Mouse (Mus musculus): ENCODE data around the gene Cst7. TPM values are rescaled to one million over a fixed set of nuclear protein-coding genes. Genes with fewer than 3 reads are reported as not detected.

Cst7 gene
- polyA plus RNA-seq (2014; fragmentation: Illumina TruSeq; extraction: RNeasy Lipid Tissue Mini Kit (QIAGEN cat#74804); ENCODE audit: low read depth, low replicate concordance) = not detected

DNA sequence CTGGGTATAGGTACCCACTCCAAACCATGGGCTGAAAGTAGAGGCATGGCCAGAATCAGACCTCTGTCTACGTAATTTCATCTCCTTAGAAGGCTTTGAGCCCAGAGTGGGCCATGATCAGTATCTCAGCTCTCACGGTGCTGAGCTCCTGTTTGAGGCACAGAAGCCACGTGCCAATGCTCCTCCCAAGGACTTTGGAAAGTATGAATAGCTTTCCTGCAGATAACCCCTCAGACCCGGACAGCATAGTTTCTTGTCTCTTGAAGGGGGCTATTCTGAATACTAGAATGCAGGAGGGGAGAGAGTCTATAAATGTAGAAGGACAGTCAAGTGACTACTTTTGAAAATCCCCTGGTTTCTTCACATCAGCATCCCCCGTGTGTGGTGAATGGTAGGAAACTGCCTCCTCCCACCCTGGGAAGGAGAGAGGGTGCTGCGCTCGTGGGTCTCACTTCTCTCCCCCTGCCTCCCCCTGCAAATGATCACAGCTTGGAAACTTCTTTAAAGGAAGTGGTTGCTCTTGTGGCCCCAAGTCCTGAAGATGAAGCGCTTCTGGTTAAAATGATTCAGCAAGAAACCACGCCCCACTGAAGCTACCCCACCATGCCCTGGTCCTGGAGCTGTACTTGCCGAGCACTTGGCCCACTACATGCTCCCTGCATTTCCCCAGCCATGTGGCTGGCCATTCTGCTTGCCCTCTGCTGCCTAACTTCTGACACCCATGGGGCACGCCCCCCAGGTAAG is at the start of gene Cst7:
TSS of gene Cst7 (plus strand) at position 569 of the 744 bp plus-strand sequence.

DNA sequence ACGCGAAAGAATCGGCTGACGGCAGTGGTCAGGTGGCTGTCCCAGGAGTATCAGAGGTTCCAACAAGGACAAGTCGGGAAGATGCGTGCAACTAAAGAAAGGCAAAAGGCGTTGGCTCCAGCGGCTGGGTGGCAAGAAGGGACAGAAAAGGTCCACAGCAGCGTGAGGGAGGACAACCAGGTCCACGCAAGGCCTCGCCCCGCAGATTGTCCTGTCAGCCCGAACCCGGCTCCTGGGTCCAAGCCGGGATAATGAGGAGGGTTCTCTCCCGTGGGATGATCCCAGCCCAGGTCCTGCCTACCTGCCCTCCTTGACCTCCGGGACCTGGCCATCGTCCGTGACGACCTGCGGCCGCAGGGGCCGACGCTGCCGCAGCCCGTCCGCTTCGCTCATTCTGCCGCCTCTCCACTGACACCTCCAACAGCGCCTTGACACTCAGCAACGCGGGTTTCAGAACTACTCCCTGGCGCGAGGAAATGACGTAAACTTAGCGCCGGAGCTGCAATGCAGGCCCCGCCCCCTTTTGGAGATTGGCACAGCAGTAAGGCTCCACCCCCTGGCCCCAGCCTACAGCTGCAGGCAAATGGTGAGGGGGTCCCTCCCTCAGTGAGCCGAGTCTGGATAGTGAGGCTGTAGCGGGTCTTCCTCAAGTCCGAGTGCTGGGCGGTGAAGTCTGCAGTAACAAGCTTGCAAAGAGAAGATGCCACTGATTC is 38.0 kb downstream of the Cst7 start, which contains the start of gene Apmap:
TSS of gene Apmap (minus strand) at position 481 of the 713 bp plus-strand sequence.

Other genes starting within 250 kb of the Cst7 start
- not detected for gene Gm10130, start 246.7 kb upstream of the Cst7 start, polyA plus RNA-seq (2014; fragmentation: Illumina TruSeq; extraction: RNeasy Lipid Tissue Mini Kit (QIAGEN cat#74804); ENCODE audit: low read depth, low replicate concordance)
- 2.3 TPM for gene 3300002I08Rik, start 207.7 kb upstream of the Cst7 start, polyA plus RNA-seq (2014; fragmentation: Illumina TruSeq; extraction: RNeasy Lipid Tissue Mini Kit (QIAGEN cat#74804); ENCODE audit: low read depth, low replicate concordance)
- 2.7 TPM for gene Zfp442, start 118.9 kb upstream of the Cst7 start, polyA plus RNA-seq (2014; fragmentation: Illumina TruSeq; extraction: RNeasy Lipid Tissue Mini Kit (QIAGEN cat#74804); ENCODE audit: low read depth, low replicate concordance)
- gene Zfp345, start 85.3 kb upstream of the Cst7 start, polyA plus RNA-seq (2014; fragmentation: Illumina TruSeq; extraction: RNeasy Lipid Tissue Mini Kit (QIAGEN cat#74804); ENCODE audit: low read depth, low replicate concordance) = not detected
- gene Apmap, start 38.2 kb downstream of the Cst7 start, polyA plus RNA-seq (2014; fragmentation: Illumina TruSeq; extraction: RNeasy Lipid Tissue Mini Kit (QIAGEN cat#74804); ENCODE audit: low read depth, low replicate concordance) = 41.0 TPM
- gene Acss1, start 98.1 kb downstream of the Cst7 start, polyA plus RNA-seq (2014; fragmentation: Illumina TruSeq; extraction: RNeasy Lipid Tissue Mini Kit (QIAGEN cat#74804); ENCODE audit: low read depth, low replicate concordance) = 0.16 TPM
- gene Vsx1, start 118.9 kb downstream of the Cst7 start, polyA plus RNA-seq (2014; fragmentation: Illumina TruSeq; extraction: RNeasy Lipid Tissue Mini Kit (QIAGEN cat#74804); ENCODE audit: low read depth, low replicate concordance) = not detected
- 0.98 TPM for gene Entpd6, start 178.6 kb downstream of the Cst7 start, polyA plus RNA-seq (2014; fragmentation: Illumina TruSeq; extraction: RNeasy Lipid Tissue Mini Kit (QIAGEN cat#74804); ENCODE audit: low read depth, low replicate concordance)
- gene Pygb, start 216.3 kb downstream of the Cst7 start, polyA plus RNA-seq (2014; fragmentation: Illumina TruSeq; extraction: RNeasy Lipid Tissue Mini Kit (QIAGEN cat#74804); ENCODE audit: low read depth, low replicate concordance) = 1.4 TPM